Mouse (Mus musculus): ENCODE measurements around the gene Rhcg.

GRCm38 (mm10) chr7:79615941-79616340, 1.5 kb downstream of the Rhcg start:
- TF ChIP-seq TAL1 (IDR thresholded peaks at IDR 0.05; ENCODE audit: low read length) (no peak), GATA1 (IDR thresholded peaks at IDR 0.05; ENCODE audit: low read length) (no peak)

Data from erythroblast, embryonic 14.5 days (primary cell).